Mouse (Mus musculus) embryonic stem cell, embryonic (primary cell): ENCODE results near the gene Harbi1.

Experiments used
- CTCF ChIA-PET, 4 experiments: fragments of 300-600 bp in 2 of 4; fragments of 350-600 bp in 2 of 4; sonication (Branson Sonifier 250); formaldehyde crosslinking; loops; one replicate each; lab custom pipeline; 2022; ENCODE audit warnings: inconsistent platforms in 2 of 4; lab: Charles Lee
- POLR2A ChIA-PET, 4 experiments: fragments of 300-600 bp in 2 of 4; fragments of 350-600 bp in 2 of 4; sonication (Branson Sonifier 250); formaldehyde crosslinking; loops; one replicate each; lab custom pipeline; 2022; ENCODE audit warnings: antibody characterized with exemption in 4 of 4, inconsistent platforms in 1 of 4; lab: Charles Lee

Gene Harbi1

DNA sequence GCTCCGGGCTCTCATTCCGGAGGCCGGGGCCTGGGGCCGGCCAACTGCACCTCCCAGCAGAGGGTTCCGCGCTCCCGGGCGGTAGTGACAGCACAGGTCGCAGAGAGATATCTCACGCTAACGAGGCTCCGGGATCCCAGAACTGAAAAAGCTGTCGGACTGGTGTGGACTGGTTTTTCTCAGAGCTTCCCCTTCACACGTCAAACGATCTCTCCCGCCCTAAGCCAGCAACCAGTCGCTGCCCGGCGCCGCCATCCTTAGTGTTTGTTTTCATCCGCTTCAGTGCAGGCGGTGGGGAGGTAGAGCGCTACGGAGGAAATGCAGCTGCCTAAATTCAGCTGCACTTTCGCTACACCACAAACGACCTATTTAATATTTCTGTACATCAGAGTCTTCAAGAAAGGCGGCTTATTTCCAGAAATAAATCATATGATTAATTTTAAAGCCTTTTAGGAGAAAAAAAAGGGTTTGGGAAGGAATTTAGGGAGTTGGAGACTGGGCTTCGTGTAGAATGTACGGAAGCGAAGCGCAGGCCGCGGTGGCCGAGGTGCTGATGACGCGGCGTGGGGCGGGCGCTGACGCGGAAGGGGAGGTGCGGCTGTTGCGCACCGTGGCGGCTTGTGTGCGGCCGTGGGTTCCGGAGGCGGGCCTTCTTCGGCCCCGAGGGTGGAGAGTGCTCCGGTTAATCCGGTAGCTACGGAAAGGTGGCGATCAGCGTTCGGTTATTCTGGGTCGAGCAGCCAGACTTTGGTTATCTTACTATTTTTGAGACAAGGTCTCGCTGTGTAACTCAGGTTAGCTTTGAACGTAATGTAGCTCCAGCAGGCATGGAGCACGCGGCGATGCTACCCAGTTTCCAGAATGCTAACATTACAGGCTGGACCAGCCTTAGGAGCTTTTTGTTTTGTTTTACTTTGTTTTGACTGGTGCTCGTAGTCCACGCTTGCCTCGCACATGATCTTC is at the start of gene Harbi1, which contains the start of gene Atg13:
Harbi1 (plus strand) TSS at position 581 of the 963 bp plus-strand sequence.
Atg13 (minus strand) TSS at position 305 of the 963 bp plus-strand sequence.
- CTCF ChIA-PET, result interaction anchor here (0.5 to 1.5 kb wide), 10 partner anchors 9 to 253 kb away, joined by 3 to 16 read pairs (median 4); no protein-coding TSS in a partner anchor
- POLR2A ChIA-PET, result interaction anchor here in 3 of 4 experiments (0.5 to 5.1 kb wide), 49 partner anchors 9 to 682 kb away, joined by 3 to 45 read pairs (median 4); partner anchors contain the start of genes Ambra1 (in 3 of the 3), Arhgap1 (in 2 of the 3), Zfp408 (in 2 of the 3) and Arfgap2 (in 1 of the 3)

DNA sequence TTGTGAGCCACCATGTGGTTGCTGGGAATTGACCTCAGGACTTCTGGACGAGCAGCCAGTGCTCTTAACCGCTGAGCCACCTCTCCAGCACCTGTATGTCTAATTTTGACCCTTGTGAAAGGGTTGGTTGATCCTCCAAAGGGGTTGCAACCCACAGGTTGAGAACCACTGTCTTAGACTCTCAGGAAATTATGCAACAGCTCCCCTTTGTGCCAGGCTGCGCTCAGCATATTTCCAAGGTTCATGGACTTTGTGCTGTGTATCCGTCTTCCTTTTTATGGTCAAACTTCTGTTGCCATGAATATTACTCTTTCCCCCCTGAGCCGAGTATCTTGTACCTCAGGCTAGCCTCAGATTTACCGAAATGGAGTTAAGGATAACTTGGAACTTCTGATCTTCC is 49.7 kb upstream of the Harbi1 start:
- POLR2A ChIA-PET, result interaction anchor here in 1 of 4 experiments (1.2 to 1.4 kb wide), 2 partner anchors 11 to 22 kb away, joined by 3 to 4 read pairs; no protein-coding TSS in a partner anchor
- CTCF ChIA-PET, result interaction anchor here in 1 of 4 experiments (0.7 kb wide), 1 partner anchor 128 kb away, joined by 9 read pairs; no protein-coding TSS in a partner anchor

DNA sequence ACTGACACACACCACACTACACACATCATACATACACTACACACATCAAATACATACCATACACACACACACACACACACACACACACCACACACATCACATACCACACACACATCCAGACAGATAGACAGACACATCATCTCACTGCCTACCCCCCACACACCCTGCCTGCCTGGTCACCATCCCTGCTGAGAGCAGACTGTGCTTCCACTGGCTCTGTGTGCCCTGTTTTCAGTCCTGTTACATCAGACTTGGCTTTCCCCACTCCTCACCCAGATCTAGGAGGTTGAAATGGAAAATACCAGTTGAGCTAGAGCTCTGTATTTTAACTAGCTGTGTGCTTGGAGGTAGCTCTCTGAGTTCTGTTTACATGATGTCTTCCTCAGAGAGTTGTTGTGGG is 45.9 kb upstream of the Harbi1 start:
- POLR2A ChIA-PET, result interaction anchor here in 1 of 4 experiments (1.0 kb wide), 1 partner anchor 15 kb away, joined by 3 read pairs; the partner anchor contains the start of genes Arhgap1 and Zfp408
- CTCF ChIA-PET, result no interaction called here

DNA sequence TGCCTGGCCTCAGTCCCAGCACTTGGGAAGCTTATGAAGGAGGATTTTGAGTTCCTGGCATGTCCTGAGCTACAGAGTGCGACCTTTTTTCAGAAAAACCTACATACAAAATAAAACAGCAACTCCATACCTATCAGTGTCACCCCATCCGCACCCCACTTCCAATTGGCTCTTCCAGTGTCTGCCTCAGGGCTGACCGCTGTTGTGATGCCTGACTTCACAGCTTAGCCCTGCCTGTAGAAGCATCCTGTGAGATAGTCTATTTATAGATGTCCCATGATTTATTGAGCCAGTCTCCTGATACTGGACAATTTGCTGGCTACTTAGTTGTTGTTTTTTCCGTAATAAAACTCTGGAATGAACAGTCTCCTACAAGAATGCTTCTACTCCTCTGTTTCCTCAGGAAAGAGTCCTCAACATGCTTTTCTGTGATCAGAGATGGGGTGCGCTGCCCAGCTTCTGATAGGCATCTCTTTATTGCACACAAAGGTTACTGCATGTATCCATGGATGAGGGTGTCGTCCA is 44.2 kb upstream of the Harbi1 start:
- ChIA-PET CTCF (interaction anchor here in 1 of 4 experiments (4.4 kb wide), 1 partner anchor 10 kb away, joined by 19 read pairs; no protein-coding TSS in a partner anchor), POLR2A (interaction anchor here in 2 of 4 experiments (0.5 to 8.4 kb wide), 12 partner anchors 8 to 704 kb away, joined by 3 to 40 read pairs (median 6); partner anchors contain the start of genes Arhgap1 (in 1 of the 2), F2 (in 1 of the 2) and Zfp408 (in 1 of the 2))

DNA sequence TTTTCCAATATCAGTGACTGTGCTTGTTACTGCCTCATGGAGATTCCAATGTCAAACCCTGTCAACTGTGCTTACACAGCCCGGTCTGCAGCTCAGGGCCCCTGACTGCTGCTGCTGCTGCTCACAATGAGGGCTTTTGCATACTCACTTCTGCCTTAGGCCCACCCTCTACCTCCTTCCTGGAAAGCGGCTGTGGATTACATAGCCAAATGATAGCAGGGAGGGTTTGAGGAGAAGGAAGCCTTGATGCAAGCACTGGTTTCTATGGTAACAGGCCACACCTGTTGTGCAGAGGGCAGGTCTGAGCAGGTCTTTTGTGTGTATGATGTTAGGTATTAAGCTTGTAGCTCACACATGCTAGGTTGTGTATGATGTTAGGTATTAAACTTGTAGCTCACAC is 42.9 kb upstream of the Harbi1 start:
- ChIA-PET POLR2A (interaction anchor here in 3 of 4 experiments (0.7 to 8.4 kb wide), 18 partner anchors 9 to 43 kb away, joined by 3 to 40 read pairs (median 6); partner anchors contain the start of genes Arhgap1 (in 2 of the 3), Atg13 (in 2 of the 3), F2 (in 2 of the 3) and Harbi1 (in 2 of the 3)), CTCF (interaction anchor here (0.5 to 4.4 kb wide), 5 partner anchors 11 to 251 kb away, joined by 3 to 19 read pairs (median 5); no protein-coding TSS in a partner anchor)

DNA sequence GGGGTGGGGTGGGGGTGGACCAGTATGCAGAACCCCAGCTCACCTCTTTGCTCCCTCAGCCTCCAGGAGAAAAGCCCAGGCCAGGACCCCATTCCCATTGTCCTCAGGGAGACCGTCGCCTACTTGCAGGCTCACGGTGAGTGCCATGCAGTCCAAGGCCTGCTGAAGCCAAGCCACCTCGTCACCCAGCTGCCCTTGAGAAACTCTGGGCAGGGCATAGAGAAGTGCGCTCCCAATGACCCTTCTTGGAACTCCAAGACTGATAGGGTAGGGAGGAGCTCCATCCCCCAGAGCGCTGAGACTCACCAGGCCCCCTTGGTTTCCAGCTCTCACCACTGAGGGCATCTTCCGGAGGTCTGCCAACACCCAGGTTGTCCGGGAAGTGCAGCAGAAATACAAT is 41.3 kb upstream of the Harbi1 start:
- POLR2A ChIA-PET, result interaction anchor here in 2 of 4 experiments (0.7 to 8.4 kb wide), 8 partner anchors 9 to 32 kb away, joined by 3 to 40 read pairs (median 4); no protein-coding TSS in a partner anchor
- CTCF ChIA-PET, result interaction anchor here in 2 of 4 experiments (1.0 to 4.4 kb wide), 3 partner anchors 13 to 23 kb away, joined by 3 to 19 read pairs (median 4); no protein-coding TSS in a partner anchor

DNA sequence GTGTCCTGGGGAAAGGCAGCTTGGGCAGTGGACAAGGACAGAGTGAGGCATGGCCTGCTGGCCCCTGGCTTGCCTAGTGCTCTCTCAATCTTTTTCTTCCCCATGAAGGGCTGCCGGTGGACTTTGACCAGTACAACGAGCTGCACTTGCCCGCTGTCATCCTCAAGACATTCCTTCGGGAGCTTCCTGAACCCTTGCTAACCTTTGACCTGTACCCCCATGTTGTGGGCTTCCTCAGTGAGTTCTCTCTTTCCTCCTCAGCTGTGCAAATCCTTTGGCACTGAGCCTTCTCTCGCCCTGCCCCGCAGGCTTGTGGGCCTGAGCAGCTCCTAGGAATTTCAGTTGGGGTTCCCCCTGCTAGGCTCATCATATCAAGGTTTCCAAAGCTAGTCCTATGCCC is 40.6 kb upstream of the Harbi1 start:
- ChIA-PET POLR2A (interaction anchor here in 2 of 4 experiments (0.7 to 8.4 kb wide), 4 partner anchors 12 to 41 kb away, joined by 3 to 40 read pairs (median 20); partner anchors contain the start of genes Atg13 (in 1 of the 2) and Harbi1 (in 1 of the 2)), CTCF (interaction anchor here in 2 of 4 experiments (1.0 to 1.8 kb wide), 2 partner anchors 13 to 24 kb away, joined by 3 to 4 read pairs; no protein-coding TSS in a partner anchor)

DNA sequence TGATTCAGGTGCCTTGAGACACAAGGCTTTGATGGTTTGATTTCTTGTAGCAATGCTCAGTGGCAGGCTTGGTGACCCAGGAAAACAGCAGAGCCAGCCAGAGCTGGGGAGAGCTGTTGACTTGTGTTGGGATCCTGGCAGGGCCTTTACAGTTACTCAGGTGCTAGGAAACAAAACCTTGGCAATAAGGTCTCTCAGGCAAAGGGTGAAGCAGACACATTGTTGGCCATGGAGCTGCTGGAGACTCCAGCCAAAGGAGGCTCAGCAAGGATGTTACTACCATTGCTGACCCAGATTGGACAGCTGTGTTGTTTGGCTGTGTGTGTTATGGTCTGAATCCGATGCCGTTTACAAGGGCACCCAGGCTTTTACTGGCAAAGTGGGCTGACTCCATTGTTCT is 37.1 kb upstream of the Harbi1 start:
- POLR2A ChIA-PET, result interaction anchor here in 3 of 4 experiments (0.6 to 8.4 kb wide), 23 partner anchors 8 to 382 kb away, joined by 3 to 40 read pairs (median 3); partner anchors contain the start of genes Ambra1 (in 2 of the 3), Arhgap1 (in 2 of the 3), Zfp408 (in 2 of the 3) and Atg13 (in 1 of the 3)
- CTCF ChIA-PET, result interaction anchor here in 2 of 4 experiments (1.4 to 1.8 kb wide), 4 partner anchors 10 to 17 kb away, joined by 4 to 7 read pairs (median 6); no protein-coding TSS in a partner anchor

DNA sequence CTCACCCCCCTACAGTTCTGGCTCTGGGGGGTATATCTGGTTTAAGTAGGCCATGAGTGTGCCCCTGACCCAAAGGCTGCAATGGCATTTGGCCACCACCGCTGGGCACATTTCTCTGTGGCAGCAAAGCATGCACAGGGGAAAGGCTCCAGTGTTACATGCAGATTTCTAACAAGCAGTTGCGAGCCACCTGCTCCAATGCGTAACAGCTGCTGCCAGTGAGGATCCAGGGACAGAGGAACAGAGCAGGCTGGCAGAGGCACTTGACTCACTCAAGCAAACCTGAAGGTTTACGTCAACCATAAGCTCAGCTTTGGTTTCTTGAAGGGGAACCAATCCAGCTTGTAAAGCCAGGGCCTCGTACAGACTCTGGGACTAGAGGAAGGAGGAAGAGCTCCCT is 35.8 kb upstream of the Harbi1 start:
- POLR2A ChIA-PET, result interaction anchor here in 3 of 4 experiments (0.6 to 3.1 kb wide), 8 partner anchors 8 to 50 kb away, joined by 3 to 14 read pairs (median 3); partner anchors contain the start of gene F2 (in 1 of the 3)
- CTCF ChIA-PET, result interaction anchor here in 2 of 4 experiments (1.1 to 1.6 kb wide), 3 partner anchors 8 to 19 kb away, joined by 3 to 6 read pairs (median 4); no protein-coding TSS in a partner anchor

DNA sequence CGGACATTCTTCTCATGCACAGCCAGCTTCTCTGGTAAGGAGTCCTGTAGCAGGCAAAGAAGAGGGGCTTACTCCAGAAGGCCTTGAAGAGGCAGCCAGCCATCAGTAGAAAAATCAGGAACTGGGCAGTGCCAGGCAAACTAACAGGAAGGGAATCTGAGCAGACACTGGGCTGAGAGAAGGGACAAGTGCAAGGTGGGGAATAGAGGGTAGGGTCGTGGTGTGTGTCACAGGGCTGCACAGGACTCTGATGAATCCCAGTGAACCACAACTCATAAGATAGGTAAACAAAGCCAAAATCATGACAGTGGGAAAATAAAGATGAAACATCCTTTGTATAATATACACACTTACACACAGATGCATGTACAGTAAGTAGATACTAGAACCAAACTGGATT is 34.2 kb upstream of the Harbi1 start:
- CTCF ChIA-PET, result no interaction called here
- POLR2A ChIA-PET, result no interaction called here

DNA sequence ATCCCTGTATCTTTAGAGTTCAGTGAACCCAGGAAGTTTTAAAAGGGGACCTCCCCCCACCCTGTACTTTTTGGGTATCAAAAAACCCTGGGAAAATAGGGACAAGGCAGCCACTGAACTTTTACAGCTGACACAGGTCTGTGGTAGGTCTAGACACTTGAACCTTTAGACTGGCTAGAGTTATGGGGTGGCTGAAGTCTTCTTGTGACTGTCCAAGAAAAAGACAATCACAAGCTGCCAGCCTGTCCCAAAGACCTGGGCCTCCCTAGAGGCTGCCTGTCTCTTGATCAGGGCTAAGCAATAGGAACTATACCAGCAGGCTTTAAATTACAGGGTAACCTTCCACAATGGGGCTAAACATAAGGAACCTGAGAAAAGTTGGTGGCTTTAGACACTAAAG is 33.7 kb upstream of the Harbi1 start:
- ChIA-PET CTCF (no interaction called here), POLR2A (interaction anchor here in 2 of 4 experiments (0.6 kb wide), 3 partner anchors 226 to 412 kb away, joined by 3 to 8 read pairs (median 3); partner anchors contain the start of gene Arfgap2 (in 1 of the 2))

DNA sequence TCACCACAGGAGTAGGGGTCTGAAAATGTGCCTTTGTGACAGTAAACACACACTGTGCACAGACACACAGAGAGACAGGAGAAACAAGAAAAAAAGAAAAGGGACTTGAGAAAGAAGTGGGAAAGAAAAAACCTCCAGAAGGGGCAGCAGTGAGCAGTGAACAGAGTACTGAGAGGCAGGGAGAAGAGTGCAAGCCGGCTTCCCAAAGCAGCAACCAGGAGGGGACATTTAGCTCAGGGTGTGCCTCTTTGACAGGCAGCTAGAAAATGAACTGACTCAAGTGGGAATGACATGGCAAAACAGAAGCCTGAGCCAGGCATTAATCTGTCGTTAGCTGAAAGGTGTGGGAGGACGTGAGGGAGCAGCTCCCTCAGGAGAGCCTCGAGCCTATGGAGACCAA is 27.8 kb upstream of the Harbi1 start:
- ChIA-PET CTCF (interaction anchor here (0.5 to 1.6 kb wide), 20 partner anchors 8 to 1269 kb away, joined by 3 to 8 read pairs (median 4); partner anchors contain the start of genes Atg13 (in 1 of the 4) and Harbi1 (in 1 of the 4)), POLR2A (interaction anchor here in 2 of 4 experiments (0.6 to 2.3 kb wide), 17 partner anchors 9 to 172 kb away, joined by 3 to 11 read pairs (median 4); partner anchors contain the start of genes Ambra1 (in 2 of the 2), Harbi1 (in 2 of the 2), Atg13 (in 1 of the 2) and Ckap5 (in 1 of the 2))

DNA sequence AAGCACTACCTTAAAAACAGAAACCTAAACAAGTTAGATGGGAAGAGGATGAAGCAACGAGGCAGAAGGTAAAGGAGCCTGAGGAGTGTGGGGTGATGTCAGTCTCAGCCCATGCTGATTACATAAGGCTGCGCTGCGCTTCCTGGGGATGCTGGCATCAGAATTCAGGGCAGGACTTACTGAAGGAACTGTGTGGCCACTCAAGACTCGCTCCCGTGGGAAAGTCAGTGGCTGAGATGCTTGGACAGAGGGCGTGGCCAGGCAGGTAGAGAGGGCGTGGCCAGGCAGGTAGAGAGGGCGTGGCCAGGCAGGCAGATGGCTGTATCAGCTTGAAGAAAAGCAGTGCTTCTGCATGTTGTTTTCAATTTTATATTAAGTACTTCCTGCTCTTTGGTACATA is 26.7 kb upstream of the Harbi1 start:
- ChIA-PET POLR2A (interaction anchor here in 2 of 4 experiments (0.8 to 2.3 kb wide), 10 partner anchors 8 to 157 kb away, joined by 3 to 11 read pairs (median 4); partner anchors contain the start of genes Ambra1 (in 1 of the 2), Ckap5 (in 1 of the 2) and Harbi1 (in 1 of the 2)), CTCF (interaction anchor here in 3 of 4 experiments (0.9 to 1.6 kb wide), 5 partner anchors 10 to 31 kb away, joined by 3 to 7 read pairs (median 4); no protein-coding TSS in a partner anchor)

DNA sequence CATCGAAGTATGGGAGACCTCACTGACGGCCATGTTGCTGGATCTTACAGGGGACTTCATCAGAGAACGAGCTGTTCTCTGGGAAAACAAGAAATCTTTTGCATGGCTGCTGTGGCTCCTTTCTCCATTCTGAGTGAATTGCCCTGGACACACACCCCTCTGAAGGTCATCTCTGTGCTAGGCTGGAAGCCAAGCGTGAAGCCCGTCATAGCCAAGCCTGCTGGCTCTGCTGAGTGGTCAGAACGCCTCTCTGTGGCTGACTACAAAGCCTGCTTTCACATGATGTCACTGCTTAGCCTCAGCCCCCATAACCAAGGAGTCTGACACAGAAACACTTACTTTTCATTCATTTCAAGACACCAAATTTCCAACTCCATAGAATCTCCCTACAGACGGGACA is 21.2 kb upstream of the Harbi1 start:
- CTCF ChIA-PET, result no interaction called here
- POLR2A ChIA-PET, result interaction anchor here in 3 of 4 experiments (0.6 to 4.6 kb wide), 7 partner anchors 8 to 137 kb away, joined by 3 to 26 read pairs (median 4); partner anchors contain the start of genes Atg13 (in 1 of the 3) and Harbi1 (in 1 of the 3)

DNA sequence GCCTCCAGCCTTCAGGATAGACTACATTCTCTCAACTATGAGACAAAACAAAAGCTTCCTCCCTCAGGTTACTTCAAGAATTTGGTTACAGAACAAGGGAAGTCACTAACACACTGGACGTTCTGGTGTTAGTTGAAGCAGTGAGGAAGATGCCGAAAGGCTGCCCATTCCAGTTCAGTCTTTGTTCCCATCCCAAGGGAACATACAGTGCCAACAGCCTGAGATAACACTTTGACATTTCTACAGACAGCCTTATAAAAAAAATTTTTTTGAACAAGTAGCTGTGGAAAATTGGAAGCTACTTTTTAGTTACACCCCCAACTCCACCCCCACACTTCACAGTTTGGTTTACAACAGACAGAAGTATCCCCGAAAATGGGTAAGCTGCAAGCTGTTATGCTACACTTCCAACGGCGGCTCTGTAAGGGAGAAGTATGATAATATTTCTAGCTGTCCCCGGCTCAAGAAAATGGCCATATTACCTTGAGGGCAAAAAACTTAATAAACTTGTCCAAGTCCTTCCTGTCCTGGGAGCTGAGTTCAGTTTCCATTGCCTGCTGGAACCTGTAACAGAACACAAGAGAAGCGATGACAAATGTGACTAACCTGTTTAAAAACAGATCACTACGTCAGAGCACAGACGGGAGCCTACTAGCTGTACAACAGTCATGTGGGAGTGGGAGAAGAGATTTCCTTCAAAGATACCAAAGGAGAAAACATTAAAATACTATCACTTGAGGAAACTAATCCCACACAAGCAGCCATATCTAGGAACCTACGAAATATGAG is 15.0 kb upstream of the Harbi1 start:
- ChIA-PET POLR2A (interaction anchor here in 2 of 4 experiments (1.3 to 6.0 kb wide), 6 partner anchors 8 to 46 kb away, joined by 3 to 33 read pairs (median 3); partner anchors contain the start of genes Atg13 (in 2 of the 2), Harbi1 (in 2 of the 2), Arhgap1 (in 1 of the 2) and Zfp408 (in 1 of the 2)), CTCF (interaction anchor here in 1 of 4 experiments (1.3 kb wide), 1 partner anchor 27 kb away, joined by 3 read pairs; no protein-coding TSS in a partner anchor)
